Mouse (Mus musculus) limb, embryonic 12.5 days (tissue): Measurements from ENCODE around the gene Rnf181. TPM values are rescaled to one million over a fixed set of nuclear protein-coding genes. Genes with fewer than 3 reads are reported as not detected.

Source experiments
- ATAC-seq: fragments of 200-750 bp; cut with Nextera tagmentation; 2 replicates; pipeline ENCODE4 v1.8.0; 2017; ENCODE audit warnings: low read depth, moderate TSS enrichment; ENCODE audit not compliant: insufficient number of reproducible peaks, insufficient read depth, low FRiP score, low TSS enrichment
- H3K27ac ChIP-seq: fragments of 300-500 bp; sonication (generic); 2 replicates; pipeline ENCODE4 v1.5.1; 2016; ENCODE audit warnings: mild to moderate bottlenecking, moderate library complexity
- H3K27me3 ChIP-seq: fragments of 300-500 bp; sonication (generic); 2 replicates; pipeline ENCODE4 v1.6.1; 2016; ENCODE audit warnings: mild to moderate bottlenecking, moderate library complexity
- H3K36me3 ChIP-seq: fragments of 300-500 bp; sonication (generic); 2 replicates; pipeline ENCODE4 v1.6.1; 2016; ENCODE audit warnings: mild to moderate bottlenecking, moderate library complexity
- H3K4me1 ChIP-seq: fragments of 300-500 bp; sonication (generic); replicated peaks from 2 replicates; pipeline ENCODE4 v1.6.1; 2016
- H3K4me2 ChIP-seq: fragments of 300-500 bp; sonication (generic); 2 replicates; pipeline ENCODE4 v1.6.1; 2016; ENCODE audit warnings: mild to moderate bottlenecking, moderate library complexity
- H3K4me3 ChIP-seq: fragments of 300-500 bp; sonication (generic); replicated peaks from 2 replicates; pipeline ENCODE4 v1.5.1; 2016; ENCODE audit warnings: mild to moderate bottlenecking
- H3K9ac ChIP-seq: fragments of 300-500 bp; sonication (generic); replicated peaks from 2 replicates; pipeline ENCODE4 v1.6.1; 2016; ENCODE audit warnings: mild to moderate bottlenecking, moderate library complexity
- H3K9me3 ChIP-seq: fragments of 300-500 bp; sonication (generic); 2 replicates; pipeline ENCODE4 v1.6.1; 2016; ENCODE audit warnings: mild to moderate bottlenecking, moderate library complexity
- WGBS: fragments of 180-500 bp; shearing (Covaris S2); methylation state at CpG from one replicate; pipeline ENCODE4 v1.1.7; 2016; 5-methylcytosine and 5-hydroxymethylcytosine counted together
- polyA plus RNA-seq: library from polyadenylated mRNA; unstranded; fragments of >200 nt; fragmentation: Nextera tagmentation; extraction: Ambion mirVana; gene quantifications from 2 replicates; pipeline ENCODE4 v1.2.1, GENCODE M21; 2016

Rnf181 gene
- polyA plus RNA-seq, 1 experiment from 2014 or later, result 93.4 TPM

DNA sequence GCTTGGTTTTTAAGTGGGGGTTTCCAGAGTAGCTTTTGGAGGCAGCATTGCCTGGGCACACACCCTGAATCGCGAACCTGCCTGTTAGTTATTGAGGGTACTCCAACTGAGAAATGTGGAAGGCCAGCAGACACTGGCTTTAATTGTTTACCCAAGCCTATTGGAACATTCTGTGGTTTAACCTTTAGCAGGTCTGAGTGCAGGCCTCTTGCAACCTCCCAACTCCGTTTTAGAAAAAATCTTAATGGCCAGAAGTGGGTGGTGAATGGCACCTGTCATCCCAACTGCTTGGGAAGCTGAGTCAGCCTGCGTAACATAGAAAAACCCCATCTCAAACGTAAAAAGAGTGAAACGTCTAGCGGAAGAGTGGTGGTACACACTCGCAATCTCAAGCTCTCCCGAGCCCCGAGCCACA, 30.1 kb upstream of the Rnf181 start:
- Histone ChIP-seq H3K4me3 (no peak overlapping the region), H3K9me3 (no peaks in the 10 kb centered on the region), H3K36me3 (no peaks in the 10 kb centered on the region), H3K4me2 (no peak overlapping the region), H3K9ac (no peak overlapping the region), H3K27ac (no peak overlapping the region), H3K4me1 (no peaks in the 10 kb centered on the region), H3K27me3 (no peaks in the 10 kb centered on the region)
- WGBS, result 80% methylated on average over 10 of the region's 10 CpGs
- no peak for ATAC-seq

DNA sequence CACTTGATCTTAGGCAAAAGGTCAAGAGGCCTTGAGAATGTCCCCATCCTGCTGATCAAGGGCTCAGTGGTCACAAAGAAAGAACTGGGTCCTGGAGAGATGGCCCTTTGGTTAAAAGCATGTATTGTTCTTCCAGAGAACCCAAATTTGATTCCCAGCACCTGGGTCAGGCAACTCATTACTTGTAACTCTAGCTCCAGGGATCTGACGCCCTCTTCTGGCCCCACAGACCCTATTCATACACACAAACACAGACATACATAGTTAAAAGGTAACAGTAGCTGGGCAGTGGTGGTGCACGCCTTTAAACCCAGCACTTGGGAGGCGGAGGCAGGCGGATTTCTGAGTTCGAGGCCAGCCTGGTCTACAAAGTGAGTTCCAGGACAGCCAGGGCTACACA, 25.6 kb upstream of the Rnf181 start:
- no peak for ATAC-seq
- no peak overlapping the region for H3K27ac ChIP-seq
- H3K4me3 ChIP-seq, result no peak overlapping the region
- H3K4me1 ChIP-seq, result peaks cover 32% of the 10 kb centered on the region
- no peaks in the 10 kb centered on the region for H3K9me3 ChIP-seq
- H3K9ac ChIP-seq, result no peak overlapping the region
- no peak overlapping the region for H3K4me2 ChIP-seq
- 90% methylated on average over 5 of the region's 5 CpGs for WGBS
- no peaks in the 10 kb centered on the region for H3K27me3 ChIP-seq
- H3K36me3 ChIP-seq, result no peaks in the 10 kb centered on the region; the same call in 1 of the 2 replicates

- Histone ChIP-seq H3K4me1 (peaks cover 32% of the 10 kb centered on the region), H3K27ac (peak overlapping the region; percentile 94), H3K4me3 (peak overlapping the region; percentile 54), H3K9ac (peak overlapping the region; percentile 72), H3K27me3 (no peaks in the 10 kb centered on the region), H3K36me3 (peaks cover 6% of the 10 kb centered on the region; the same call in 1 of the 2 replicates), H3K4me2 (peak overlapping the region; percentile 67), H3K9me3 (no peaks in the 10 kb centered on the region)
- 18% methylated on average over 12 of the region's 12 CpGs for WGBS
- ATAC-seq, result no peak
Measured at GRCm38 (mm10) chr6:72390795-72391521, 24.2 kb upstream of the Rnf181 start.

- Histone ChIP-seq H3K9ac (peak within 1 kb of the TSS; percentile 72), H3K4me2 (peak within 1 kb of the TSS; percentile 67), H3K9me3 (no peaks in the 10 kb centered on the region), H3K4me3 (peak within 1 kb of the TSS; percentile 54), H3K27me3 (no peaks in the 10 kb centered on the region), H3K4me1 (peaks cover 32% of the 10 kb centered on the region), H3K27ac (peak within 1 kb of the TSS; percentile 94), H3K36me3 (peaks cover 13% of the 10 kb centered on the region)
- peak; percentile 67; the same call in 1 of the 2 replicates for ATAC-seq
- 2% methylated on average over 33 of the region's 33 CpGs for WGBS
Measured at GRCm38 (mm10) chr6:72389941-72390771, 23.4 kb upstream of the Rnf181 start, which contains the start of gene Vamp8. Gene Vamp8 (minus strand): TSS chr6:72390703.

DNA sequence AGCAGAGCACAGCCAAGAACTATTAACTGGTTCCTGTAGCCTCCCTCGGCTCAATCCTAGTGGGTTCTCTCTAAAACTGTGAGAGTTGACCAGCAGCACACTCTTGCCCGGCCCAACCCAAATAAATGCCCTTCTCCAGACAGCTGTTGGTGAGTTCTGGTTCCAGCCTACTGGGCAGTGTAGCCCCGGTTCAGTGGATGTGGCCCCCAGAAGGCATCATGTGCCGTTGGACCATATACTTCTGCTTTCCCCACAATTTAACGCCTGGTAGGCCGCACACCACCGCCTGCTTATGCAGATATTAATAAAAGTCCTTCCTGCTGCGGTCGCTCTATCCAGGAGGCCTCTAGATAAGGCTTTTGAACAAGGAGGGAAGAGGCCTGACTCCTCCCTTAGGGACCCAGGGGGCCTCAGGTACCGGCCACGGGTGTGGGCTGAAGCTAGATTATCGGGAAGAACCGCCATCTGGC, 22.8 kb upstream of the Rnf181 start:
- peaks cover 20% of the 10 kb centered on the region for H3K36me3 ChIP-seq
- peak overlapping the region; percentile 67 for H3K4me2 ChIP-seq
- no peaks in the 10 kb centered on the region for H3K27me3 ChIP-seq
- H3K9me3 ChIP-seq, result no peaks in the 10 kb centered on the region
- peak overlapping the region; percentile 72 for H3K9ac ChIP-seq
- H3K4me3 ChIP-seq, result peak overlapping the region; percentile 54
- peak; percentile 48; the same call in 1 of the 2 replicates for ATAC-seq
- H3K27ac ChIP-seq, result peak overlapping the region; percentile 94
- H3K4me1 ChIP-seq, result peaks cover 32% of the 10 kb centered on the region
- 19% methylated on average over 13 of the region's 13 CpGs for WGBS

- H3K9me3 ChIP-seq, result no peaks in the 10 kb centered on the region
- WGBS, result 43% methylated on average over 6 of the region's 6 CpGs
- H3K36me3 ChIP-seq, result peaks cover 26% of the 10 kb centered on the region
- peaks cover 32% of the 10 kb centered on the region for H3K4me1 ChIP-seq
- H3K27me3 ChIP-seq, result no peaks in the 10 kb centered on the region
- ATAC-seq, result no peak
- peak overlapping the region; percentile 67 for H3K4me2 ChIP-seq
- peak overlapping the region; percentile 72 for H3K9ac ChIP-seq
- H3K4me3 ChIP-seq, result peak overlapping the region; percentile 54; the same call in 1 of the 2 replicates
- H3K27ac ChIP-seq, result no peak overlapping the region; the same call in 1 of the 2 replicates
Measured at GRCm38 (mm10) chr6:72388791-72389329, 22.1 kb upstream of the Rnf181 start.

- Histone ChIP-seq H3K27me3 (no peaks in the 10 kb centered on the region), H3K4me1 (peaks cover 32% of the 10 kb centered on the region), H3K4me2 (peak overlapping the region; percentile 67; the same call in 1 of the 2 replicates), H3K9ac (no peak overlapping the region), H3K9me3 (no peaks in the 10 kb centered on the region), H3K36me3 (peaks cover 26% of the 10 kb centered on the region), H3K27ac (no peak overlapping the region), H3K4me3 (no peak overlapping the region)
- no peak for ATAC-seq
- 44% methylated on average over 10 of the region's 10 CpGs for WGBS
Measured at GRCm38 (mm10) chr6:72388266-72388665, 21.5 kb upstream of the Rnf181 start.

DNA sequence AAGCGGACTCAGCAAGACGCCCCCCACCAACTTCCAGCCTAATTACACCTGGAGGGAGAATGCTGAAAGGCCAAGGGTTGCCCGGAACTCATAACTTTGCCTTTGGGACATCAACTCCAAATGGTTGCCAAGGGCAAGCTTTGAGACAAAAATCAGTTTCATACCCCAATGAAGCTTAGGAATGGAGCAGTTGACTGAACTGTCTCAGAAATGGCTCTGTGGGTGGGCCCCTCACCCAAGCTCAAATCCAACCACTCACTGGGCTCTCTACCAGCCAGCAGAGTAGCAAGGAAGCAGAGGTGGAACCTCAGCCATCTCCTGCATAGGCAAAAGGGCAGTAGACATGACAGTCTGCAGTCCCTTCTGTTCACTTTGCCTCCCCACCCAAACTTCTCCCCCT, 21.1 kb upstream of the Rnf181 start:
- peaks cover 26% of the 10 kb centered on the region for H3K36me3 ChIP-seq
- peaks cover 32% of the 10 kb centered on the region for H3K4me1 ChIP-seq
- WGBS, result 43% methylated on average over 3 of the region's 3 CpGs
- no peaks in the 10 kb centered on the region for H3K9me3 ChIP-seq
- H3K4me3 ChIP-seq, result no peak overlapping the region
- no peak overlapping the region for H3K27ac ChIP-seq
- H3K4me2 ChIP-seq, result peak overlapping the region; percentile 67; the same call in 1 of the 2 replicates
- H3K27me3 ChIP-seq, result no peaks in the 10 kb centered on the region
- no peak for ATAC-seq
- H3K9ac ChIP-seq, result no peak overlapping the region

- H3K9ac ChIP-seq, result no peak overlapping the region
- ATAC-seq, result no peak
- H3K4me2 ChIP-seq, result no peak overlapping the region
- peaks cover 26% of the 10 kb centered on the region for H3K36me3 ChIP-seq
- H3K27ac ChIP-seq, result no peak overlapping the region
- 93% methylated on average over 2 of the region's 2 CpGs for WGBS
- peaks cover 32% of the 10 kb centered on the region for H3K4me1 ChIP-seq
- no peak overlapping the region for H3K4me3 ChIP-seq
- no peaks in the 10 kb centered on the region for H3K9me3 ChIP-seq
- H3K27me3 ChIP-seq, result no peaks in the 10 kb centered on the region
Measured at GRCm38 (mm10) chr6:72386561-72386960, 19.8 kb upstream of the Rnf181 start.

- Histone ChIP-seq H3K4me2 (no peak overlapping the region), H3K36me3 (peaks cover 26% of the 10 kb centered on the region), H3K27me3 (0 out of 2 replicates have a peak, but pooled peaks cover 3% of the 10 kb centered on the region), H3K9me3 (no peaks in the 10 kb centered on the region), H3K9ac (no peak overlapping the region), H3K4me3 (no peak overlapping the region), H3K27ac (no peak overlapping the region), H3K4me1 (peaks cover 28% of the 10 kb centered on the region)
- WGBS, result 90% methylated on average over 4 of the region's 4 CpGs
- ATAC-seq, result no peak
Measured at GRCm38 (mm10) chr6:72385258-72385657, 18.5 kb upstream of the Rnf181 start.

GRCm38 (mm10) chr6:72383952-72384351, 17.2 kb upstream of the Rnf181 start:
- Histone ChIP-seq H3K4me2 (no peak overlapping the region), H3K4me1 (peaks cover 29% of the 10 kb centered on the region), H3K27ac (no peak overlapping the region), H3K4me3 (no peak overlapping the region), H3K9ac (no peak overlapping the region), H3K36me3 (peaks cover 26% of the 10 kb centered on the region), H3K27me3 (peaks cover 14% of the 10 kb centered on the region; the same call in 1 of the 2 replicates), H3K9me3 (no peaks in the 10 kb centered on the region)
- no peak for ATAC-seq
- WGBS, result 93% methylated on average over 7 of the region's 7 CpGs
